Mouse (Mus musculus) olfactory bulb, adult 2 months (tissue): ENCODE results near the gene Gm11034. TPM values are rescaled to one million over a fixed set of nuclear protein-coding genes. Genes with fewer than 3 reads are reported as not detected.
A peak's percentile ranks its signal among the peaks of the same experiment; 100 is the strongest.

Experiments
- H3K27ac ChIP-seq: fragments of 200-500 bp; 2 replicates; pipeline ENCODE4 v1.5.1; 2012; ENCODE audit warnings: low read depth, low read length; ENCODE audit not compliant: insufficient read depth
- H3K4me1 ChIP-seq: fragments of 200-500 bp; 2 replicates; pipeline ENCODE4 v1.6.1; 2012; ENCODE audit warnings: low read length; ENCODE audit not compliant: control insufficient read depth, insufficient read depth
- H3K4me3 ChIP-seq: fragments of 200-500 bp; 2 replicates; pipeline ENCODE4 v1.5.1; 2012; ENCODE audit warnings: mild to moderate bottlenecking, low read depth, low read length, moderate library complexity; ENCODE audit not compliant: insufficient read depth
- CTCF ChIP-seq: fragments of 200-500 bp; IDR thresholded peaks from 2 replicates; pipeline ENCODE4 v1.5.1; 2012; ENCODE audit warnings: low read depth, mild to moderate bottlenecking, low read length, moderate library complexity; ENCODE audit not compliant: insufficient read depth
- POLR2A ChIP-seq: fragments of 200-500 bp; IDR thresholded peaks from 2 replicates; pipeline ENCODE4 v1.6.1; 2012; ENCODE audit warnings: mild to moderate bottlenecking, low read depth, low read length, moderate library complexity; ENCODE audit not compliant: insufficient read depth
- WGBS: fragments of 180-500 bp; shearing (Covaris S2); methylation state at CpG from one replicate; pipeline ENCODE4 v1.1.7; 2018; 5-methylcytosine and 5-hydroxymethylcytosine counted together
- polyA plus RNA-seq: library from polyadenylated mRNA; stranded (reverse); fragments of >200 nt; gene quantifications from 2 replicates; pipeline ENCODE4 v1.2.4, GENCODE M21; 2012; ENCODE audit warnings: low replicate concordance; ENCODE audit not compliant: missing spikeins, insufficient read depth, insufficient read length

Gene Gm11034
- polyA plus RNA-seq, 1 experiment = not detected

GRCm38 (mm10) chr8:72192065-72192464, 21.4 kb downstream of the Gm11034 start:
- Histone ChIP-seq H3K27ac (no peak overlapping the region), H3K4me3 (no peak overlapping the region), H3K4me1 (no peaks in the 10 kb centered on the region)
- TF ChIP-seq POLR2A = no peak
- no peak for TF ChIP-seq CTCF

- Histone ChIP-seq H3K4me3 (no peak overlapping the region), H3K4me1 (no peaks in the 10 kb centered on the region), H3K27ac (no peak overlapping the region)
- 81% methylated on average over 2 of the region's 2 CpGs for WGBS
- no peak for TF ChIP-seq POLR2A
- no peak for TF ChIP-seq CTCF
Observed at GRCm38 (mm10) chr8:72190215-72190539, 23.3 kb downstream of the Gm11034 start.

GRCm38 (mm10) chr8:72189417-72190214, 23.8 kb downstream of the Gm11034 start, which contains the start of gene Hsh2d:
Hsh2d (plus strand) TSS chr8:72189638.
- Histone ChIP-seq H3K4me3 (no peak within 1 kb of the TSS; the same call in 1 of the 2 replicates), H3K27ac (no peak within 1 kb of the TSS), H3K4me1 (no peaks in the 10 kb centered on the region)
- no peak for TF ChIP-seq CTCF
- TF ChIP-seq POLR2A = no peak
- 59% methylated on average over 12 of the region's 12 CpGs for WGBS

GRCm38 (mm10) chr8:72187793-72188331, 25.6 kb downstream of the Gm11034 start:
- H3K4me3 ChIP-seq = no peak overlapping the region
- WGBS = 91% methylated on average over 2 of the region's 2 CpGs
- no peak for TF ChIP-seq POLR2A
- no peak for TF ChIP-seq CTCF
- H3K4me1 ChIP-seq = no peaks in the 10 kb centered on the region
- no peak overlapping the region for H3K27ac ChIP-seq

- H3K27ac ChIP-seq = no peak overlapping the region
- 47% methylated on average over 2 of the region's 2 CpGs for WGBS
Observed at GRCm38 (mm10) chr8:72183554-72184202, 29.8 kb downstream of the Gm11034 start.

GRCm38 (mm10) chr8:72177346-72177925, 36.0 kb downstream of the Gm11034 start:
- TF ChIP-seq CTCF (peak; percentile 45; the same call in 1 of the 2 replicates), POLR2A (no peak)
- no peak overlapping the region for H3K4me3 ChIP-seq
- no peak overlapping the region for H3K27ac ChIP-seq
- H3K4me1 ChIP-seq = no peaks in the 10 kb centered on the region
- 61% methylated on average over 5 of the region's 5 CpGs for WGBS

More at GRCm38 (mm10) chr8:72183554-72184202, 29.8 kb downstream of the Gm11034 start:
- Histone ChIP-seq H3K4me3 (no peak overlapping the region), H3K4me1 (no peaks in the 10 kb centered on the region)
- TF ChIP-seq CTCF (no peak), POLR2A (no peak)

- TF ChIP-seq POLR2A (no peak), CTCF (no peak)
- Histone ChIP-seq H3K4me1 (no peaks in the 10 kb centered on the region), H3K4me3 (no peak overlapping the region), H3K27ac (no peak overlapping the region)
- 87% methylated on average over 3 of the region's 3 CpGs for WGBS
Observed at GRCm38 (mm10) chr8:72169681-72170249, 43.7 kb downstream of the Gm11034 start.

GRCm38 (mm10) chr8:72169098-72169668, 44.3 kb downstream of the Gm11034 start:
- TF ChIP-seq CTCF = no peak
- TF ChIP-seq POLR2A = no peak
- WGBS = 91% methylated on average over 3 of the region's 3 CpGs
- Histone ChIP-seq H3K27ac (no peak overlapping the region), H3K4me1 (no peaks in the 10 kb centered on the region), H3K4me3 (no peak overlapping the region)

Other genes with a start within 250 kb of the Gm11034 start
- gene Cyp4f18, start 204.0 kb downstream of the Gm11034 start, polyA plus RNA-seq = not detected in 2 replicates
- not detected in 2 replicates for gene Olfr372, start 172.4 kb downstream of the Gm11034 start, polyA plus RNA-seq
- not detected in 2 replicates for gene Olfr373, start 130.5 kb downstream of the Gm11034 start, polyA plus RNA-seq
- gene Olfr374, start 106.6 kb downstream of the Gm11034 start, polyA plus RNA-seq = not detected in 2 replicates
- not detected in 2 replicates for gene Tpm4, start 78.7 kb downstream of the Gm11034 start, polyA plus RNA-seq
- gene Rab8a, start 52.4 kb downstream of the Gm11034 start, polyA plus RNA-seq = not detected in 2 replicates
- not detected in 2 replicates for gene Hsh2d, start 24.0 kb downstream of the Gm11034 start, polyA plus RNA-seq
- not detected in 2 replicates for gene Cib3, start 799 bp downstream of the Gm11034 start, polyA plus RNA-seq
- gene Fam32a, start 6.1 kb upstream of the Gm11034 start, polyA plus RNA-seq = 119 TPM in 1 of 2 replicates, not detected in the other
- gene Ap1m1, start 26.4 kb upstream of the Gm11034 start, polyA plus RNA-seq = not detected in 2 replicates
- gene Gm10282, start 91.6 kb upstream of the Gm11034 start, polyA plus RNA-seq = 407 TPM in 1 of 2 replicates, not detected in the other
- gene Klf2, start 105.4 kb upstream of the Gm11034 start, polyA plus RNA-seq = not detected in 2 replicates
- 130 and 148 TPM in 2 replicates for gene Eps15l1, start 207.8 kb upstream of the Gm11034 start, polyA plus RNA-seq
- not detected in 2 replicates for gene Calr3, start 230.2 kb upstream of the Gm11034 start, polyA plus RNA-seq
- not detected in 2 replicates for gene 1700030K09Rik, start 230.2 kb upstream of the Gm11034 start, polyA plus RNA-seq